Mouse (Mus musculus): ENCODE results near the gene Acin1.

Acin1 gene

DNA sequence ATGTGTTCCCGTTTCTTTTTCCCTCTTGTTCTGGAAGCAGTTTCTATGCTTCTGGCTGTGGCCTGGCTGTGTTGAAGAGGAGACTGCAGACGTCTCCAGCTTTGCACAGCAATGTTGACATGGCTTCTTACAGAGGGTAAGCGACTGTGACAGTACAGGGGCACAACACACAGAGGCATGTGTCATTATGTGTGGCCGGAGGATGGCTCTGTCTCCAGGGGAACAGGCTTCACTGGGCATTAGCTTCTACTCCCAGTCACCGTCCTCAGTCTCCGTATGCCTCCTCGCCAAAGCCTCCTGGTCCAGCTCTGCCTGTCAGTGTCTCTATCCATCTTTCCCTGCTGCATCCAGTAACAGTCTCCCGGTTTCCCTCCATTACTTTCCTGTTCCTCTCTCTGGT lies 79.5 kb downstream of the Acin1 start:
- DNase-seq (ENCODE audit: low spot score), result no peak

DNA sequence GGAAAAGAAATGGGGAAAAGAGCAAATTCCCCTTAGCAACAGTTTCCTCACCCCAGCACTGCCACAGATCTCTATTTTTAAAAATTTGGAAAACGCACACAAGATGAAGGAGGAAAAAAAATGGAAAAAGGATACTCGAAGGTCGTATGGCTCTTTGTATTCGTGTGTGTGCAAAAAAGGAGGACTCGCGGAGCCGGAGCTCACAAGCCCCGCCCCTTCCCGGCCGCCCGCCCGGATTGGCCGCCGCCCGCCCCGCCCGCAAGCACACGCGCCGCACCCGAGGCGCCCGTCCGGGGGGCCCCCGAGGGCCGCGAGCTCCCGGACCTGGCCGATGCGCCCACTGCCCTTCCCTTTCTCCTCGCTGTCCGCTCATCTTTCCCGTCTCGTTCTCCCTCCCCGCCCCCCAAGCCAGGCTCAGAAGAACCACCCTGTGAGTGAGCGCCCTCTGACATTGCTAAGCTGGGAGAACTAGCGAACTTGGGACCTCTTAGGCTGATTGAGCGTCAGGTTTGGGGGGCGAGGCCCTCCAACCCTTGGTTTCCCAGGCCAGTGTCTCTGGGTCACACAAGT lies 80.9 kb downstream of the Acin1 start, which contains the start of gene 4931414P19Rik:
4931414P19Rik (minus strand) TSS at position 242 of the 570 bp plus-strand sequence.
- DNase-seq (ENCODE audit: low spot score), result peak; percentile 69

DNA sequence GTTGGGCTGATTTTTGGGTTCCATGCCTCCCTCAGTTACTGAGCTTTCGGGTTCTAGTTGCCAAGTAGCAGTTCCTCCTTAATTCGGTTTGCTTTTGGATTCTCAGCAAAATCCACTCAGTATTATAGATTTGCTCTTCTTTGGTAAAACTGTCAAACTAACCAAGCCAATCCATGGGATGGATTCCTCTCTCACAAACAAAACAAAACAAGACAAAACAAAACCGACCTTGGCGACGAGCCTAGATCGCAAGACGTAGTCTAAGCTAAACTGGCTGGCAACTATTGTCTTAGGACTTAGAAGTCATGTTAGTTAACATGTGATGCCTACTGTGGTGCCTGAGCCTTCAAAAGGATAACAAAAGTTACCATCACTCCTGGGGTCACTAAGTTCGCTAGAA lies 83.0 kb downstream of the Acin1 start:
- DNase-seq (ENCODE audit: low spot score), result no peak

DNA sequence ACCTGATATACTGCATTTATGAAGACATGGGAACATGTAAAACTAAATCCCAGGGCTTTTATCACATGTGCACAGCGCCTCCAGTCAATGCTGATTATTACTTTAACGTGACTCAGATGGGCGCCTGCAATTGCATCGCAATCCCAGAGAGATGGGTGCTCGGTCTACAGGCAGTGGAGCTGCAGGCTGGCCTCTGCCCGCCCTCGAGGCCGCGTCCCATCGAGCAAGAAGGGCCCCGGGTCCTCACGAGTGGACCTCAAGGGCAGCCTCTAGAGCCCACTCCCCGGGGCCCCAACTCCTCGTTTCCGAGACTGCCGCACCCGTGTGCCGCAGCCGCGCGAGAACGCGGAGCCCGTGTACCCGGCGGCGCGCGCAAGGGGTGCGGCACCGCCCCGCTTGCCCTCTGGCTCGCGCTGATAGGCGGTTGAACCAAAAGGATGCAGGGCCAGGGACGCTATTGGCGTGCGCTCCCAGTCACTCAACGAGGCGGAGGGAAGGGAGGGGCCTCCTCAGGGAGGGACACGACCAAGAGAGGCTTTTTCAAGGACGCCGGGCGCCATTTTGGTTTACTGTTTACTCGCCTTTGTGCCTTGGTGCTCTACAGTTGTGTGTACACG lies 83.6 kb downstream of the Acin1 start:
- DNase-seq (ENCODE audit: low spot score), result peak; percentile 97

DNA sequence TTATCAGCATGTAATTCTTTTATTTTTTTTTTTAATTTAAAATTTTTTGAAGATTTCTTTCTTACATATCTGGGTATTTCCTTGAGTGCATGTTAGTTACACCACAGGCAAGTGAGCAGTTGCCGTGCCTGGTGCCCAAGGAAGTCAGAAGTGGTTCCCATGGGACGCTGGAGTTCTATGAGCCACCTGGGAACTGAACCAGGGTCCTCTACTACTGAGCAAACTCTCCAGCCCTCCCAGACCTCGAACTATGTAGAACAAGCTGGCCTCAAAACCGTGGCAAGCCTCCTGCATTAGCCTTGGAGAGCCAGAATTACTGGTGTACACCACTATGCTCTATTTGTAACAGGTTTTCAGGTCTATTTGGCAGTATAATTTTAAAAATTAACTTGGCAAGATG lies 84.1 kb downstream of the Acin1 start:
- DNase-seq (ENCODE audit: low spot score), result no peak

DNA sequence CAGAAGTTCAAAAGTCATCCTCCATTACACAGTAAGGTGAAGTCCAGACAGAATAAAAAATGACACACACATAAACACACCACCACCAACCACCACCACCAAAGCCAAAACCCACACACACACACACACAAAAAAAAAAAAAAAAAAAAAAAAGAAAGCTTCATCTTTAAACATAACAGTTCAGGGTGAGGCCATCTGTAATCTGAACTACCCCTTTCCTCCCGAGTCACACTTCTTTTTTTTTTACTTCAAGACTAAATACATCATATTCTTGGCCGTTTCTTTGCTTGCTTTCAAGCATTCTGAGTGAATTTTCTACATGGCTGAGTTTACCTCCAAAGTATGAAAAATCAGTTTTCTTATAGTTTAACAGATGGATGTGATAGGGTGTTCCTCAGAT lies 85.1 kb downstream of the Acin1 start:
- no peak for DNase-seq (ENCODE audit: low spot score)

DNA sequence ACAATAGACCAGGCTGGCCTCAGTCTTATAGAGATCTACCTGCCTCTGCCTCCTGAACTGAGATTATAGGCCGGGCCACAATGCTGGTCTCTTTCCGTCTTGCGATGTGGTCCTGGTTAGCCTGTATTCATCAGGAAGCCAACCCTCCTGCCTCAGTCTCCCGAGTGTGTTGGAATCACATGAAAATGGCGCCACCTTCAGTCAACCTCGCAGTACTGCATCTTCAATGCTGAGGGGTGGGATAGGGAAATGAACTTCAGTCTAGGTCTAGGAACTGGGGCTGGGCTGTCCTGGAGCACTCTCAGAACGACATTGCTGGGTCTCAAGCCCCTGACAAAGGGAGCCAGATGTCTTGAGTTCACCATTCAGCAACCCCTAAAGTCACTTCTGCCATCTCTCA lies 89.6 kb downstream of the Acin1 start:
- DNase-seq (ENCODE audit: low spot score), result no peak

DNA sequence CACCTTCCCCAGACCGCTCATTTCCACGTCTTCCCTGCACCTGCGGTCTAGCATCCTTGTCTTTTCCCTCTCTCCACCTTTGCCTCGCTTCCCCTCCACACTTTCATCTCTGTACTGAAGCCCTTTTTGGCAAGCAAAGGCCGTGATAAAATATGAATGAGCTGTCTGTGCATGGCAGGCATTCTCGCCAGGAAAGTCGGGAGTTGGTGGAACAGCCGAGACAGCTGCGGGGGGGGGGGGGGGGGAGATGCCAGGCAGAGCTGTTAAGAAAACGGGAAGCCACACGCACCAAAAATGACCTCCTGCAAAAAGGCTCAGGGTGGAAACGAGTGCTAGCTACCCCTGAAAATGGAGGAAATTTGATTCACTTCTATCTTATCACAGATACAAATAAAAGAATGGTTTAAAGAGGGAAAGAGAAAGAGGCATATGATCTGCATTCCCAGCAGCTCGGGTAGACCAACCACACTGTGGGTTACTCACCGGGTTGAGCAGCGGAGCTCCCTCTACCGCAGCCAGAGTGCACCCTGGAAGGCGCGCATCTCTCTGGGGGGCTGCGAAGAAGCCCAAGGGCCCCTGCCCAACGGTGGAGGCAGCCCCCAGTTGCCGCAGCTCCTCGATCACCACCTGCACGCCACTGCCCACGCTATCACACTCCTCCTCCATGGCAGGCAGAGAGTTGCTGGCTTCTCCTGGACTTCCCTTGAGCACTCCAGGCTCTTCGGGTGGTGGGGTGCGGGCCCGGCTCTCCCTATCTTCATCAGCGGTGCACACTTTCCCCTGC lies 91.9 kb downstream of the Acin1 start:
- DNase-seq (ENCODE audit: low spot score), result no peak

DNA sequence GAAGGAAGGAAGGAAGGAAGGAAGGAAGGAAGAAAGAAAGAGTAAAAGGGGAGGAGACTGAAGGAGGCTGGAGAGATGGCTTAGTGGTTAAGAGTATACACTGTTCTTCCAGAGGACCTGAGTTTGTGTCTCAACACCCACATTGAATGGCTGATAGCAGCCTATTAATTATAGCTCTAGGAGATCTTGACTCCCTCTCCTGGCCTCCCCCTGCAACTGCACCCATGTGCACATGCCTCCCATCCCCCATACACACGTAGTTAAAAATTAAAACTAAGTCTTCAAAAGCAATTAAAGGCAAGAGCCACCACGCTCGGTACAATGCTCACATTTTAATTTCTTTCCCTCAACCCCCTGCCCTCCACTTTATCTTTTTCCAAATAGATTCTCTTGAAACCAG lies 92.7 kb downstream of the Acin1 start:
- DNase-seq (ENCODE audit: low spot score), result no peak

DNA sequence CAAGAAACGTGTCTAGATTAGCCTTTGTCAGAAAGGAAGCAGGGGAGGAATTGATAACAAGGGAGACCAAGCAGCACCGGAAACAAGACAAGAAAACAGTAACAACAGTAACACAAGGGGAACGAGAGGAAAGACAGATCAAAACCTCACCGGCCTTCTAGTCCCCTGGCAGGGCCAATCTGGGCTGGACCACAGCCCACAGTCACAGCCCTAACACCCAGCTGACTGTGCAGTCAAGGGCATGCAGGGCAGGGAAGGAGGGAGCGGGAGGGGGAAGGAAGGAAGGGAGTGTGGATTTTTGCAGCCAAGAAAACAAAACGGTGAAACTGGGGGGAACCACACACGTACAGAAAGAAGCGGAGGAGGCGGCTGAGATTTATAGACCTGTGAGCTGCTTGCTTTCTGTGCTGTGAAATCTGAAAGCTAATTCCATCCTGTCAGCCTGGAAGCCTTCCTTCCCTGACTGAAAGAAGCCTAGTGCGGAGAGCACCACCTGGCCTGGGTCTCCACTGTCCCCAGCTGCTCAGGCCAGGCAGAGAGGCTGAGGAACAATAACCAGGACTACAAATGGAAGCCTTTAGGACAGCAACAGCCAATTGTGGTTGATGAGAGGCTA lies 94.3 kb downstream of the Acin1 start:
- no peak for DNase-seq (ENCODE audit: low spot score)
